Mouse (Mus musculus) mouse trophoblast stem cell (cell line): ENCODE results near the gene Tenm2.

ENCODE experiments used
- in situ Hi-C, 2 experiments: fragments of 300-500 bp; cut with MseI, MboI; formaldehyde crosslinking; loops; 2 replicates in 1 of 2; 3 replicates in 1 of 2; pipeline ENCODE4 v1.15.1; 2025

Gene Tenm2

GRCm38 (mm10) chr11:35963554-35963953, 1272.2 kb downstream of the Tenm2 start:
- in situ Hi-C loops = no loop called here

- in situ Hi-C loops = no loop called here
Observed at GRCm38 (mm10) chr11:35962431-35962830, 1273.3 kb downstream of the Tenm2 start.

GRCm38 (mm10) chr11:35959270-35959669, 1276.5 kb downstream of the Tenm2 start:
- in situ Hi-C loops = no loop called here
